Mouse (Mus musculus): ENCODE data around the gene Larp7.

- TF ChIP-seq CTCF (IDR thresholded peaks at IDR 0.05) = no peak
- no peak for TF ChIP-seq POLR2A (IDR thresholded peaks at IDR 0.05; ENCODE audit: insufficient read depth, low read depth, low read length)
- TF ChIP-seq EP300 (IDR thresholded peaks at IDR 0.05; ENCODE audit: insufficient read depth, low read depth, low read length) = no peak
Measured at GRCm38 (mm10) chr3:127543976-127544375, 9.2 kb downstream of the Larp7 start.
